Mouse (Mus musculus): Measurements from ENCODE around the gene Ugt1a2.

DNA sequence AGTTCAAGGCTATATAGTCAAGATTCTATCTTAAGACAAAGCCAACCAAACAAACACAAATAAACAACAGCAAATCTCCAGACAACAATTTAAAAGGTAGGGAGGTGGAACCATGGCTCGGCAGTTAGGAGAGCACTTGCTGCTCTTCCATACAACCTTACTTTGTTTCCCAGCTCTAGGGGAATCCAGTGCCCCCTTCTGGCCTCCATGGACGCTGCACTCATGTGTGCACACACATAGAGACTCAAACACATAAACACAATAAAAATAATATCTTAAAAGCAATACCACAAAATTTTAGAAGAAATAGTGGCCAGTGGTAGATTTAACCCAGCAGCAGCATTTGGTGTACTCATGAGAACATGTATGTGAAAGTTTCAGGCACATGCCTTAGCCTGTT lies 16.7 kb downstream of the Ugt1a2 start:
- TF ChIP-seq CTCF (IDR thresholded peaks at IDR 0.05; ENCODE audit: insufficient read depth, low read depth, low read length) (no peak), POLR2A (IDR thresholded peaks at IDR 0.05; ENCODE audit: insufficient read depth, low read depth, low read length) (no peak)
